Mouse (Mus musculus): ENCODE measurements around the gene Cldn7. TPM values are rescaled to one million over a fixed set of nuclear protein-coding genes. Genes with fewer than 3 reads are reported as not detected.
"Not testable (repeated sequence)": the region's sequence is repeated elsewhere in the genome, so short reads cannot be mapped to it uniquely, and the experiment has no call there.

Gene Cldn7
- not detected in 2 replicates for total RNA-seq (2014; fragmentation: Nextera tagmentation)
- not detected in 2 replicates for total RNA-seq (2017)

- no peak for ATAC-seq (replicated peaks; ENCODE audit: poor library complexity, severe bottlenecking)
Observed at GRCm38 (mm10) chr11:69964650-69965270, at the start of gene Cldn7. Gene Cldn7 (plus strand): TSS chr11:69964779.

- no peak for ATAC-seq (replicated peaks; ENCODE audit: poor library complexity, severe bottlenecking)
Observed at GRCm38 (mm10) chr11:69914917-69915430, 49.6 kb upstream of the Cldn7 start.

- ATAC-seq (replicated peaks; ENCODE audit: poor library complexity, severe bottlenecking) = no peak
Observed at GRCm38 (mm10) chr11:69915667-69916627, 48.6 kb upstream of the Cldn7 start.

- not testable (repeated sequence) for ATAC-seq (replicated peaks; ENCODE audit: poor library complexity, severe bottlenecking)
Observed at GRCm38 (mm10) chr11:69916652-69917378, 47.8 kb upstream of the Cldn7 start.

GRCm38 (mm10) chr11:69917379-69917948, 47.1 kb upstream of the Cldn7 start:
- no peak for ATAC-seq (replicated peaks; ENCODE audit: poor library complexity, severe bottlenecking)

GRCm38 (mm10) chr11:69918118-69918517, 46.5 kb upstream of the Cldn7 start:
- no peak for ATAC-seq (replicated peaks; ENCODE audit: poor library complexity, severe bottlenecking)

GRCm38 (mm10) chr11:69919053-69919452, 45.5 kb upstream of the Cldn7 start:
- no peak for ATAC-seq (replicated peaks; ENCODE audit: poor library complexity, severe bottlenecking)

GRCm38 (mm10) chr11:69919661-69920265, 44.8 kb upstream of the Cldn7 start:
- peak; percentile 53 for ATAC-seq (replicated peaks; ENCODE audit: poor library complexity, severe bottlenecking)

GRCm38 (mm10) chr11:69920266-69921031, 44.1 kb upstream of the Cldn7 start:
- ATAC-seq (replicated peaks; ENCODE audit: poor library complexity, severe bottlenecking) = peak; percentile 2

GRCm38 (mm10) chr11:69921114-69922011, 43.2 kb upstream of the Cldn7 start, which contains the start of gene Eif5a:
Gene Eif5a (minus strand): TSS chr11:69921958.
- peak; percentile 71 for ATAC-seq (replicated peaks; ENCODE audit: poor library complexity, severe bottlenecking)

GRCm38 (mm10) chr11:69922012-69922756, 42.4 kb upstream of the Cldn7 start:
- no peak for ATAC-seq (replicated peaks; ENCODE audit: poor library complexity, severe bottlenecking)

GRCm38 (mm10) chr11:69922796-69923195, 41.8 kb upstream of the Cldn7 start:
- ATAC-seq (replicated peaks; ENCODE audit: poor library complexity, severe bottlenecking) = no peak

- no peak for ATAC-seq (replicated peaks; ENCODE audit: poor library complexity, severe bottlenecking)
Observed at GRCm38 (mm10) chr11:69927501-69927900, 37.1 kb upstream of the Cldn7 start.

- ATAC-seq (replicated peaks; ENCODE audit: poor library complexity, severe bottlenecking) = no peak
Observed at GRCm38 (mm10) chr11:69929712-69930111, 34.9 kb upstream of the Cldn7 start.

GRCm38 (mm10) chr11:69930176-69930575, 34.4 kb upstream of the Cldn7 start:
- not testable (repeated sequence) for ATAC-seq (replicated peaks; ENCODE audit: poor library complexity, severe bottlenecking)

- ATAC-seq (replicated peaks; ENCODE audit: poor library complexity, severe bottlenecking) = peak; percentile 93
Observed at GRCm38 (mm10) chr11:69930967-69931537, 33.5 kb upstream of the Cldn7 start.

- no peak for ATAC-seq (replicated peaks; ENCODE audit: poor library complexity, severe bottlenecking)
Observed at GRCm38 (mm10) chr11:69931769-69932168, 32.8 kb upstream of the Cldn7 start.

All from granulocyte monocyte progenitor cell, adult 5-6 weeks (primary cell).